Mouse (Mus musculus): Measurements from ENCODE around the gene Lsp1. TPM values are rescaled to one million over a fixed set of nuclear protein-coding genes. Genes with fewer than 3 reads are reported as not detected.

The Lsp1 gene
- total RNA-seq, 2 experiments from 2014 or later: 25.8 to 47.3 TPM

DNA sequence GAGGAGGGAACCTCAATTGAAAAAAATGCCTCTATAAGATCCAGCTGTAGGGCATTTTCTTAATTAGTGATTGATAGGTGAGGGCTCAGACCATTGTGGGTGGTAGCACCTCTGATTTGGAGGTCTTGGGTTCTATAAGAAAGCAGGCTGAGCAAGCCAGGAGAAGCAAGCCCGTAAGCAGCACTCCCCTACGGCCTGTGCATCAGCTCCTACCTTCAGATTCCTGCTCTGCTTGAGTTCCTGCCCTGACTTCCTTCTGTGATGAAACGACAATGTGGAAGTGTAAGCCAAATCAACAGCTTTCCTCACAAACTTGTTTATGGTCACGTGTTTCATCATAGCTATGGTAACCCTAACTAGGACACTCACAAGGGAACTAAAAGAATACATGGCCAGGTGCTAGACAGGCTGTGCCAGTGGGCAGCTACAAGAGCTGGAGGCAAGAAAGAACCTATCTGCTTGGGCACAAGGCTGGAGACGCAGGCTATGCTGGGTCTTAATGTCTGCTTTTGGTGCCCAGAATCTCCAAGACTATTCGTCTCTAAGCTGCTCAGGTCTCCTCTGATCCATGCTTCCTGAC lies 11.5 kb upstream of the Lsp1 start:
- DNase-seq: peak; percentile 19
- intact Hi-C loops (cut with DNase I): no loop called here
- Histone ChIP-seq H3K27ac (no peak overlapping the region; the same call in 1 of the 2 replicates), H3K4me3 (no peak overlapping the region)
- TF ChIP-seq CTCF (IDR thresholded peaks at IDR 0.05): no peak

DNA sequence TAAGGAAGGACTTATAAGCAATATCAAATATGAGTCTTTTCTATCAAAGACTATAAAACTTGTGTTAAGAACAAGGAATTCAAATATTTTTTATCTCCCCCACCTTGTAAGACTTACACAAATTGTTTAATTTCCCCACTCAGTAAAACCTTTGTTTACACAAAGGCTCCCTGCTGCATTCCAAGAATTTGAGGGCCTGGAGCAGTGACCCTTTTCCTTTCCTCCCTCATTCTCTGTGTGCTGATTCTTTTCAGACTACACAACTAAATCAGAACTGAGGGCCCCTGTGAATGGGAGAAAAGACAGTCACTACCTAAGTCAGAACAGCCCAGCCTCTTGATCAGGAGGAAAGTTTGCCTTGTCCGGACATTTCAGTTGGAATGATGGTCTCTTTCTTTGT lies 5.9 kb upstream of the Lsp1 start:
- Histone ChIP-seq H3K27ac (peak overlapping the region; percentile 35; the same call in 1 of the 2 replicates), H3K4me3 (no peak overlapping the region)
- intact Hi-C loops (cut with DNase I): no loop called here
- DNase-seq: no peak
- TF ChIP-seq CTCF (IDR thresholded peaks at IDR 0.05): no peak

DNA sequence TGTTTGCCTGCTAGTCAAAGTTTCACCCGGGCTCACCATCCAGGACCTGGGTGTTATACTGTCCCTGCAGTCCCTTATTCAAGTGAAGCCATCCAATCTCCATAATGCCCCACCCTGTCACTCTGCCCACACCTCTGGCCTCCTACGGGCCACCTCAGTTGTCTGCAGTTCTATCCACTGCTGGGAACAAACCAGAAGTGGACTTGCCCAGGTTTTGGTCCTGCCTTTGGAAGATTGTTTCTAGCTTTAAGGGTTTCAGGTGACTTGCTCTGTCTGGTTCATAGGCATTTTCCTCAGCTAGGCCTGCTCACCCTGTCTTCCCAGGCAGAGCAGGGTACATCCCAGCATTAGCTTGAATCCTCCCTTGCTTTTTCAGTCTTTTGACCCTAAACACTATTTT lies 5.4 kb upstream of the Lsp1 start:
- DNase-seq: peak; percentile 15
- TF ChIP-seq CTCF (IDR thresholded peaks at IDR 0.05): no peak
- Histone ChIP-seq H3K27ac (peak overlapping the region; percentile 46), H3K4me3 (no peak overlapping the region)
- intact Hi-C loops (cut with DNase I): no loop called here

DNA sequence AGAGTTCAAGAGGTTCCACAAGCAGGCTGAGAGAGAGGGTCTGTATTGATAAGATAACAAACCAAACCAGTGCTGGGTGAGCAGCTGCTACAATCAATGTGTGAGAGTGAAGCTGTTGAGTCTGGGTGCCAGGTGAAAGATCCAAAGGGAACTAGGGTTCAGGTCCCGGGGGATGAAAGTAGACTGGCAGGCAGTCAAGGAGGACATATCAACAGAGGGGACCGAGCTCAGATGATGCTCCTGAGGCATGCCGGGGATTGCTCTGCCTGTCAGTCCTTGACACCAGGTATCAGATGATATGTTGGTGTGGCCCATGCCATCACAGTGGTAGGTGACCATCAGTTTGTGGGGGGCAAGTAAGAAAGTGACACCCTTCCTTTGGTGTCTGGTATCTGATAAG lies 3.8 kb upstream of the Lsp1 start:
- peak overlapping the region; percentile 89 for H3K27ac ChIP-seq
- TF ChIP-seq CTCF (IDR thresholded peaks at IDR 0.05): no peak
- DNase-seq: peak; percentile 36
- intact Hi-C loops (cut with DNase I): no loop called here
- no peak overlapping the region for H3K4me3 ChIP-seq

DNA sequence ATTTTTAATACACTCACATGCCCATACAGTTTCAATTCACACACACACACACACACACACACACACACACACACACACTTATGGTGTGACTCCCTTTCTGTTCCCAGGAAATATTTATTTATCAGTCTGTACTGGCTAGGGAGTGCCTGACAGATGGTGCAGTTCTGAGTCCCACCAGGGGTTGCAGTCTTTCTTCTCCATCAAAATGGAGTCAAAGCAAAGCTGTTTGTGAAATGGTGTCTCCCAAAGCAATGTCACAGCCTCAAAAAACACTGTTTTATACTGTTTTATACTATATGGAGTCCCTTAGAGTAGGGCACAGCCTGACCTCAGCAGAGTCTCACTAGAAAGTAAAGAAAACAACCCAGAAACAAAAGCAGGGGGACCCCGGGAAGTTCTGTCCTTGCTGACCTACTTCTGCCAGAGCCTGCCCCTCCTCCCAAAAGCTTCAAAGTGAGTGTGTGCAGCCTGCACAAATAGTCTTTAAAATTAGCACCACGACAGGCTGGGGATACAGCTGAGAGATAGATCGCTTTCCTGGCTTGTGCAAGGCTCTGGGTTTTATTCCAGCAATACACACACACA lies 3.3 kb upstream of the Lsp1 start:
- peak; percentile 61 for DNase-seq
- peak; percentile 27; the same call in 1 of the 2 replicates for TF ChIP-seq CTCF (IDR thresholded peaks at IDR 0.05)
- intact Hi-C loops (cut with DNase I): no loop called here
- peak overlapping the region; percentile 89 for H3K27ac ChIP-seq
- peak overlapping the region; percentile 16 for H3K4me3 ChIP-seq

DNA sequence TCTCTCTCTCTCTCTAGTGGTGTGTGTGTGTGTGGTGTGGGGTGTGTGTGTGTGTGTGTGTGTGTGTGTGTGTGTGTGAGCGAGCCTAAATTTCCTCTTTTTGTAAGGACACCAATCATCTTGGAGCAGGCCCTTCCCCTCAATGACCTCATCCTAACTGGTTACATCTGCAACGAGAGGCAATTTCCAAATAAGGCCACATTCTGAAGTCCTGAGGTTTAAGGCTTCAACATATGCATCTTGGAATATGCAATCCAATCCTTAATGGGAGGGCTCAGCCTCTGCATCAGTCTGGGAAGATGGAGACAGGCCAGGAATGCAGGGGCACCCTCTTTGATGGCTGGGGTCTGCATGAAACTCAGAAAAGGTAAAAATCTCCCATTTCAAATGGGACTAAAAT lies 2.6 kb upstream of the Lsp1 start:
- Histone ChIP-seq H3K27ac (peak overlapping the region; percentile 89), H3K4me3 (no peak overlapping the region)
- peak; percentile 21 for DNase-seq
- TF ChIP-seq CTCF (IDR thresholded peaks at IDR 0.05): no peak
- intact Hi-C loops (cut with DNase I): no loop called here

DNA sequence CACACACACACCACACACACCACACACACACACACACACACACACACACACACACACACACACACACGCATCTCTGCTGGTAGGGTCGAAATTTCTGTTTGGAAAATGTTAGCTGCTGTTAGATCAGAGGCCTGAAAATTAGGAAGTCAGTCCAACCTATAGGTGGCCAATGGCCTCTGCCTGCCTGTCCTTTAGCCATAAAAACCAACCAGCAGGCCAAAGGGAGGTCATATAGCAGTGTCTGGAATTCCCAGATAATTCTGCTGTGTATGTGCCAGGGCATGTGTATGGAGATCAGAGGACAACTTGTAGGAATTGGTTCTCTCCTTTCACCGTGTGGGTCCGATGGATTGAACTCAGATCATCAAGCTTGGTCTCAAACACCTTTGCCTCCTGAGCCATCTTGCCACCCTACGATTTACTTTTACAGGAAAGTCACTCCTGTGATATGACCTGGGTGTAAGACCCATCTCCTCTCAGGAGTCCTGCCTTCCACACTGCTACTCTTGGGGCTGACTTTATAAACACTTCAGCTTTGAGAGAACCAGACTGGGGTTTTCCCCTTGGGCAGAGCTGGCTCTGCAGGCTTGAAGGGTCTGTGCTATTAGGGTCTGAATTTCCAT lies 1.8 kb upstream of the Lsp1 start:
- TF ChIP-seq CTCF (IDR thresholded peaks at IDR 0.05): no peak
- peak; percentile 13 for DNase-seq
- Histone ChIP-seq H3K4me3 (no peak overlapping the region), H3K27ac (peak overlapping the region; percentile 93)
- intact Hi-C loops (cut with DNase I): no loop called here

DNA sequence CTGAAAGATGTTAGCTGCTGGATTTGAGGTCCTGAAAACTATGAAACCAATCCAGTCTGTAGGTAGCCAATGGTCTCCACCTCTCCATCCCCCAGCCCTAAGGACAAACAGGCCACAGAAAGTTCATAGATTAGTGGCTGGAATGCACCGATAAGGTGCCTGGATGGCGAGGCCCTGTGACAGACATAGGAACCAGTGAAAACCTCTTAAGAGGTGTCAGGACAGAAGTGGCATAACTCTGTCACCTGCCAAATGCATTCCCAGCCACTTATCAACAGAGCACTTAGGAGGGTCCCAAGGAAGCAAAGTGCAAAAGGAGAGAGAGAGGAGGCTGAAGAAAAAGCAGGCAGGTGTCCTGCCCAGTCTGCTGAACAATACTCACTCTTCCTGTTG lies 1.3 kb upstream of the Lsp1 start:
- Histone ChIP-seq H3K4me3 (no peak overlapping the region), H3K27ac (peak overlapping the region; percentile 93)
- no peak for TF ChIP-seq CTCF (IDR thresholded peaks at IDR 0.05)
- peak; percentile 8 for DNase-seq
- intact Hi-C loops (cut with DNase I): no loop called here

DNA sequence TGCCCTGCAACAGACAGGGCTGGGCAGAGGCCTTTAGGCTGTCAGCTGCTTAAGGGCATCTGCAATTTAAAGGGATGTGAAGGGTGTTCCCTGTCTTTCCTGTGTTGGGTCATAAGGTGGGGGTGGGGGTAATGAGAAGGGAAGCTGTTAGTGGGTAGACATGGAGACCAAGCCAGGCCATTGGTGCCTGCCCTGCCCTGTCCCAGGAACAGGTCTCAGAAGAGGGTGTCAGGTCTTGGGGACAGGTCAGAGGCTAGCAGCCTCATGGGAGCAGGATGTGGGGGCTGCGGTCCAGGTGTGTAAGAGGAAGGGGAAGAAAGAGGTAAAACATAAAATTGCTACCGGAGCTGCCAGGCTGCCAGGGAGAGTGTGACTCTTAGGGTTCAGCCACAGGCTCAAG lies 837 bp downstream of the Lsp1 start:
- TF ChIP-seq CTCF (IDR thresholded peaks at IDR 0.05): no peak
- peak overlapping the region; percentile 55 for H3K4me3 ChIP-seq
- intact Hi-C loops (cut with DNase I): no loop called here
- peak; percentile 31 for DNase-seq
- peak overlapping the region; percentile 93 for H3K27ac ChIP-seq

DNA sequence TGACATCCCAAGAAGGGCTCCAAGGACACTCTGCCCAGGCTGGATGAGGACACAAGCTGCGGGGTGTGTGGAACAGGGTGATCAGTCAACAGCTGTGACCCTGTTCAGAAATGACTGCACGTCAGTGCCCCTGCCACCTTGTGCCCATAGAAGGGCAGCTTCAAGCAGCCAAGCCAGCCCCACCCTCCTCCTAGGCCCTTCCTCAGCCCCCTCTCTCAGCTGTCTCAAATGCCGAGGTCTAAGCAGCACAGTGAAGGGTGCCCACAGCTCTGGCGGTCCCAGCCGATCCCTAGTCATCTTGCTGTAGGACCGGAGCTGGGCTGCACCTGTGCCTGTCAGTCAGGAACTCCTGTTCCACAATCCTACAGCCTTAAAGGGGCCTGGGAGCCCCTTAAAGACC lies 1.6 kb downstream of the Lsp1 start:
- Histone ChIP-seq H3K27ac (peak overlapping the region; percentile 93), H3K4me3 (peak overlapping the region; percentile 55)
- TF ChIP-seq CTCF (IDR thresholded peaks at IDR 0.05): no peak
- peak; percentile 91 for DNase-seq
- intact Hi-C loops (cut with DNase I): loop anchor here (1.0 kb wide), 1 partner anchor 33 kb away; no protein-coding TSS in a partner anchor

DNA sequence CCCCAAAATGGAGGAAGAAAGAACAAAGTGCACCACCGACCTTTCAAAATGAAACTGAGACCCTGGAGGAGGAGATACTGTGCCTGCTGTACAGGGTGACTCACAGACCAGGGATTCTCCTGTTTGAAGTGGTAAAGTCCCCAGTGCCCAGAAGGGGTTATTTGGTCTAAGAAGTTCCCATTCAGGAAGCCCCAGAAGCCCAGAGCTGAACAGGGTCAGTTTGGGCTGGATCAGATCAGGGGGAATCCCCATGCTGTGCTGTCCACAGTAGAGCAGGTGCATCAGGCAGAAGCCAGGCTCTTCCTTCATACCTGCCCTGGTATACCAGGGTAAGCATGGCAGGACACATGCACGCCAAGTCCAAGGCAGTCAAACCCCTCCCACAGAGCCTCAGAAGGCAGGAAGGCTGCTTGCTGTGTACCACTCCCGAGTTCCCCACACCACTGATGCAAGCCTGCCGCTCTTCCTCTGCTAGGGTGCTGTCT lies 2.0 kb downstream of the Lsp1 start:
- peak; percentile 68 for DNase-seq
- H3K27ac ChIP-seq: peak overlapping the region; percentile 93
- no peak for TF ChIP-seq CTCF (IDR thresholded peaks at IDR 0.05)
- H3K4me3 ChIP-seq: peak overlapping the region; percentile 55
- intact Hi-C loops (cut with DNase I): loop anchor here (1.0 kb wide), 1 partner anchor 33 kb away; no protein-coding TSS in a partner anchor

DNA sequence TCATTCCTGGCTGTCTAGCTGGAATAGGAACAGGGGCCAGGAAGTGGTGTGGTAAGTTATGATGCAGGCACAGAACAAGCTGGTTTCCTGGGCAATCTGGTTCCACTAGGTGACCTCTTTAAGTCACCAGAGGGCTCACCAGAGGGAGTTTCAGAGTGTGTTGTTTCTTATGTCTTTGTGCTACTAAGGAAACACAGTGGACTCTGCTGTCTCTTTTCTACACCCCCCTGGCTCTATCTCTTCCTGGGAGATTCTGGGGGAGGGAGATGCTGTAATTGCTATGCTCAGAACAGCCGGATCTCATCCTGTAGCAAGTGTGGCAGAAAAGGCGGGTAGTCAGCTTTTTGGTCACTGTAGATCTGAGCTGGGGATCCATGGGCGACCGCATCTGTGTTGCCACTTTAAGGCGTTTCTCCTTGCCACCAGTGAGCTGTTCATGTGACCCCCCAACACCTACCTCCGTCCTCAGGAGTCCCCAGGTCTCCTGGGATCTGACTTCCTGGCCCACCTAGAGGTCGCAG lies 9.6 kb downstream of the Lsp1 start:
- intact Hi-C loops (cut with DNase I): no loop called here
- DNase-seq: peak; percentile 8
- Histone ChIP-seq H3K27ac (peak overlapping the region; percentile 81), H3K4me3 (peak overlapping the region; percentile 7; the same call in 1 of the 2 replicates)
- no peak for TF ChIP-seq CTCF (IDR thresholded peaks at IDR 0.05)

DNA sequence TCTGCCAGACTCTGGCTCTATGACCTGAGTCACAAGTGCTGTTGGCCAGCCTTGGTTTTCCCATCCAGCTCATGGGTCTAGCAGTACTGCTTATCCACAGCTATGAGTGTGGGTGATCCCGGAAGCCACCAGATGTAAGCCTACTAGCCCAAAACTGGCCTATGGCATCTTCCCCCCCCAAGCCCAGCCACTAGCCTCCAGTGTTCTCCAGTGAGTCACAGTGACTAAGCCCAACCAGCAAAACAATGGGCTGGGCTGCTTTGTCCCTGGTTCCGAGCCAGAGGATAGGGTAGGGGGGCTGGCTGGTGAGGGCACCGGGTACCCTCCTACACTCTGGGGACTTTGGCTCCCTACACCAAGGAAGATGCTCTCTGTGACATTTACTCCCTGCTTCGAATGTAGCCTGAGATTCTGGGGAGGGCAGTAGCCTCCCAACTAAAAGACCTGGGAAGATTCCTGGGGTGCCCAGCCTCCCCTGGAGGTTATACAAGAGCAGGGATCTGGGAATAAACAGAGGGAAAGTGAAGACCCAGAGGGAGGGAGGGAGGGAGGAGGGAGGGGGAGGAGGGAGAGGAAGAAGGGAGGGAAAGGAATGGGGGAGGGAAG lies 10.3 kb downstream of the Lsp1 start:
- peak overlapping the region; percentile 31; the same call in 1 of the 2 replicates for H3K4me3 ChIP-seq
- peak overlapping the region; percentile 81 for H3K27ac ChIP-seq
- no peak for TF ChIP-seq CTCF (IDR thresholded peaks at IDR 0.05)
- intact Hi-C loops (cut with DNase I): no loop called here
- DNase-seq: peak; percentile 78

Measured in gastrocnemius, adult 2 months (tissue).